Mouse (Mus musculus): ENCODE measurements around the gene 3110082I17Rik.

The 3110082I17Rik gene

GRCm38 (mm10) chr5:139417480-139417879 is 42.8 kb downstream of the 3110082I17Rik start:
- DNase-seq, result no peak

- DNase-seq, result no peak
Observed at GRCm38 (mm10) chr5:139416942-139417341, 43.4 kb downstream of the 3110082I17Rik start.

GRCm38 (mm10) chr5:139415001-139415400 is 45.3 kb downstream of the 3110082I17Rik start:
- DNase-seq, result no peak

- no peak for DNase-seq
Observed at GRCm38 (mm10) chr5:139413545-139413944, 46.8 kb downstream of the 3110082I17Rik start.

GRCm38 (mm10) chr5:139411665-139412314 is 48.5 kb downstream of the 3110082I17Rik start:
- DNase-seq, result no peak

- peak; percentile 68 for DNase-seq
Observed at GRCm38 (mm10) chr5:139411117-139411516, 49.2 kb downstream of the 3110082I17Rik start.

GRCm38 (mm10) chr5:139410056-139410455 is 50.3 kb downstream of the 3110082I17Rik start:
- no peak for DNase-seq

- DNase-seq, result no peak
Observed at GRCm38 (mm10) chr5:139409412-139409811, 50.9 kb downstream of the 3110082I17Rik start.

- DNase-seq, result no peak
Observed at GRCm38 (mm10) chr5:139408511-139408910, 51.8 kb downstream of the 3110082I17Rik start.

- DNase-seq, result no peak
Observed at GRCm38 (mm10) chr5:139407121-139407885, 53.0 kb downstream of the 3110082I17Rik start.

GRCm38 (mm10) chr5:139405953-139406352 is 54.4 kb downstream of the 3110082I17Rik start:
- no peak for DNase-seq

- DNase-seq, result no peak
Observed at GRCm38 (mm10) chr5:139405478-139405877, 54.8 kb downstream of the 3110082I17Rik start.

- no peak for DNase-seq
Observed at GRCm38 (mm10) chr5:139404801-139405401, 55.4 kb downstream of the 3110082I17Rik start, which contains the start of gene C130050O18Rik. Gene C130050O18Rik (plus strand): TSS chr5:139405280.

- DNase-seq, result no peak
Observed at GRCm38 (mm10) chr5:139403692-139404260, 56.6 kb downstream of the 3110082I17Rik start.

- no peak for DNase-seq
Observed at GRCm38 (mm10) chr5:139402106-139402505, 58.2 kb downstream of the 3110082I17Rik start.

GRCm38 (mm10) chr5:139399991-139400390 is 60.3 kb downstream of the 3110082I17Rik start:
- peak; percentile 63 for DNase-seq

GRCm38 (mm10) chr5:139398786-139399185 is 61.5 kb downstream of the 3110082I17Rik start:
- DNase-seq, result no peak

- peak; percentile 97 for DNase-seq
Observed at GRCm38 (mm10) chr5:139397959-139398753, 62.2 kb downstream of the 3110082I17Rik start.

GRCm38 (mm10) chr5:139397359-139397916 is 62.9 kb downstream of the 3110082I17Rik start:
- DNase-seq, result no peak

- no peak for DNase-seq
Observed at GRCm38 (mm10) chr5:139395528-139395927, 64.8 kb downstream of the 3110082I17Rik start.

- DNase-seq, result no peak
Observed at GRCm38 (mm10) chr5:139394399-139394798, 65.9 kb downstream of the 3110082I17Rik start.

GRCm38 (mm10) chr5:139393197-139393588 is 67.1 kb downstream of the 3110082I17Rik start:
- no peak for DNase-seq

Data from cerebellum, adult 9-10 months (tissue).